Mouse (Mus musculus) E14TG2a.4 (cell line): ENCODE measurements at regions not wholly inside any gene's neighbourhood (a gene's known extent, or its start where the extent isn't known, plus 50 kb on each side); places are given as distances from the start of the nearest gene placed in this dataset.

Experiments used
- CTCF ChIP-seq: conservative IDR thresholded peaks from 2 replicates; pipeline ENCODE4 v1.5.1; 2014; ENCODE audit warnings: low read length
- NANOG ChIP-seq: IDR thresholded peaks from 2 replicates; pipeline ENCODE4 v1.6.1; 2014; ENCODE audit warnings: borderline replicate concordance, low read length, mixed read lengths
- POU5F1 ChIP-seq: IDR thresholded peaks from 2 replicates; pipeline ENCODE4 v1.6.1; 2014; ENCODE audit warnings: low read length, borderline replicate concordance

GRCm38 (mm10) chr11:44331774-44332129, 68.1 kb upstream of the Il12b start:
- TF ChIP-seq CTCF (no peak), POU5F1 (no peak), NANOG (no peak)
